Mouse (Mus musculus): ENCODE data around the gene Otud3.

The Otud3 gene

DNA sequence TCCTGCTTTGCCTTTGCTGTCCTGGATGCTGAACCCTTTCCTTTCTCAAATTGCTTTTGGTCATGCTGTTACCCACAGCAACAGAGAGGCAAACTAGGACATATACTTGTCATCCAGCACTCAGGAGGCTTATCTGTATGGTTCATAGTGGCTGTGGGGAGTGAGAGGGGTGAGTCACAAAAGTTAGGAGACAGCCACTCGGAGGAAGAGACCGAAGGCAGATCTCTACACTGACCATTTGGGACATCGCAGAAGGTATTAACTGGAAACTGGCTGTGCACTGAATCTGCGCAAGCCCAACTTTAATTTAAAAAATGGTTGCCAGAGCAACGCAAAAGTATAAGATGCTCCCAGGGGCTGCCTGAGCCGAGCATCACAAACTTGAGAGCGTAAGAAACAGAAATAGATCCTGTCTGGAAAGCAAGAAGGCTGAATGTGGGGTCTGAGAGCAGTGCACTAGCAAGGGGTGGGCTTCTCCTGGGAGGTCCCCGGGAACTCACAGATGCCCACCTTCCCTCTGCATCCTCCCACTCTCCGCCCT lies 58.6 kb downstream of the Otud3 start:
- no peak for DNase-seq (ENCODE audit: extremely low read depth, low read depth)

DNA sequence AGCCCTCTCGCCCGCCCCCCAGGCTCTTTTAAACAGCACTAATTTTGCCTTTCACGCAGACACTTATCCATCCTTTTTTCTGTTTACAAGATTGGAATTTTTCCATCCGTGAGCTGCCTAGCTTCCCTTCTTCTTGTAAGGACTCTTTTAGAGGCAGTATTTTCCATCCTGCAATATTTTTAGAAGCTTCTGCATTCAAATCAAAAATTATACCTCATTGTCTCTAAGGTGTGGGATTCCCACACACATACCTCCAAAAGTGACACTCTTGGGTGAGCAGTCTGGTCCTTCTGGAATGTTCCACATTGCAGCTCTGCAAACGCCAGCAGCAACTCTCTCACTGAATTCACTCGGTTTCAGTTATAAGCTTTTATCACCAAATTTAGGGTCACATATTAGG lies 60.8 kb downstream of the Otud3 start:
- no peak for DNase-seq (ENCODE audit: extremely low read depth, low read depth)

GRCm38 (mm10) chr4:138851463-138851862 lies 62.3 kb downstream of the Otud3 start:
- no peak for DNase-seq (ENCODE audit: extremely low read depth, low read depth)
